ENCODE assay signal across 9 mouse cellular contexts in the genomic region with DNA sequence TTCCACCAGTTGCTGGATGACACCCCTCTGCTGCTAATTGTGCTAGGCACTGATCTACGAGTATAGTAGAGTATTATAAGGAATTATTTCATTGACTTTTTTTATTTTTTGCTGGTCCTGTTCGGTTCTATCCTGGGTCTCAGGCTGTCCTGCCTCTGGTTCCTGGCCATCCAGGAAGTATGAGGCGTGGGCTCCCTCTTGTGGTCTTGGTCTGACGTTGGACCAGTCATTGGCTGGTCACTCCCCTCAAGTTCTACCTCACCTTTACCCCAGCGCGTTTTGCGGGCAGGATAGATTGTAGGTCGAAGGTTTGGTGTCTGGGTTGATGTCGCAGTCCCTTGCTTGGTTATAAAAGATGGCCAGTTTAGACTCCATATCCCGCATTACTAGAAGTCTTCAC. TPM values are rescaled to one million over a fixed set of nuclear protein-coding genes. Genes with fewer than 3 reads are reported as not detected.
DNase-seq lines count a peak whose midpoint lies in the region; ATAC-seq and TF ChIP-seq lines count a peak whose summit lies in the region.
"Had no signal": no experiment of that assay in that cellular context is flagged by ENCODE, and none has a peak within 500 bp of the region (broad histone marks: within the 10 kb centered on the region; RNA-seq: fewer than 3 reads in every experiment).

No protein-coding gene starts in this region.

- ATAC-seq in Patski = peak; percentile 82
- peak; percentile 62 for ATAC-seq in granulocyte monocyte progenitor cell, adult 5-6 weeks (replicated peaks; ENCODE audit: poor library complexity, severe bottlenecking)
- ATAC-seq in hindbrain, embryonic 16.5 days = no peak

- no peaks in the 10 kb centered on the region for H3K4me1 ChIP-seq in hindbrain, embryonic 16.5 days (ENCODE audit: control insufficient read depth, insufficient read depth, low read depth, low read length)
- H3K4me1 ChIP-seq: heart, embryonic 13.5 days; megakaryocyte, embryonic 14.5 days had no signal

- peak; percentile 22 for TF ChIP-seq CTCF in left cerebral cortex, adult 2 months (IDR thresholded peaks at IDR 0.05)
- peak; percentile 70 for TF ChIP-seq CTCF in Patski (IDR thresholded peaks at IDR 0.05)

- no peaks in the 10 kb centered on the region for H3K9me3 ChIP-seq in hindbrain, embryonic 16.5 days (ENCODE audit: control insufficient read depth, low read length)
- H3K9me3 ChIP-seq: heart, embryonic 13.5 days; megakaryocyte, embryonic 14.5 days had no signal

- intact Hi-C loops in left cerebral cortex, adult 2 months (cut with DNase I) = no loop called here
- intact Hi-C loops in left cerebral cortex, postnatal 14 days (cut with DNase I) = loop anchor here (10.0 kb wide), 1 partner anchor 1013 kb away; no protein-coding TSS in a partner anchor
- intact Hi-C loops in left cerebral cortex, postnatal 25 days (cut with DNase I) = no loop called here

- no peak overlapping the region for H3K27ac ChIP-seq in left cerebral cortex, adult 2 months
- no peak overlapping the region for H3K27ac ChIP-seq in hindbrain, embryonic 16.5 days (ENCODE audit: low read depth, low read length)
- H3K27ac ChIP-seq: heart, embryonic 13.5 days had no signal

- in situ Hi-C loops in Patski (cut with MboI; ENCODE audit: low pct_unique_long_range_greater_than_20kb) = no loop called here

- 32% methylated on average over 10 of the region's 10 CpGs for WGBS in hindbrain, embryonic 16.5 days

- CTCF ChIA-PET in Patski (lab: Charles Lee) = no interaction called here

- no peak overlapping the region for H3K9ac ChIP-seq in hindbrain, embryonic 16.5 days (ENCODE audit: low read depth, low read length)
- H3K9ac ChIP-seq: heart, embryonic 13.5 days had no signal

- H3K4me2 ChIP-seq in hindbrain, embryonic 16.5 days (ENCODE audit: low read length) = no peak overlapping the region
- H3K4me2 ChIP-seq: heart, embryonic 13.5 days had no signal

- no peak overlapping the region for H3K4me3 ChIP-seq in left cerebral cortex, adult 2 months
- no peak overlapping the region for H3K4me3 ChIP-seq in hindbrain, embryonic 16.5 days (ENCODE audit: low read length)
- H3K4me3 ChIP-seq: heart, embryonic 13.5 days; megakaryocyte, embryonic 14.5 days had no signal

- no peaks in the 10 kb centered on the region for H3K36me3 ChIP-seq in hindbrain, embryonic 16.5 days (ENCODE audit: control insufficient read depth, insufficient read depth, low read length)
- H3K36me3 ChIP-seq: heart, embryonic 13.5 days had no signal

- no peak for DNase-seq in left cerebral cortex, adult 2 months (ENCODE audit: extremely low spot score in 1 of 2, low spot score in 2 of 2)
- no peak for DNase-seq in left cerebral cortex, postnatal 14 days (ENCODE audit: low spot score in 2 of 2)
- no peak for DNase-seq in Patski (ENCODE audit: low read depth, low spot score)
- peak; percentile 8 for DNase-seq in mesoderm, embryonic 11.5 days (ENCODE audit: low read depth, low spot score)
- no peak for DNase-seq in left cerebral cortex, postnatal 25 days (ENCODE audit: low spot score in 2 of 2)

- POLR2A ChIA-PET in Patski (lab: Charles Lee) = no interaction called here

- peaks cover 45% of the 10 kb centered on the region for H3K27me3 ChIP-seq in Patski
- H3K27me3 ChIP-seq in hindbrain, embryonic 16.5 days (replicated peaks; ENCODE audit: control insufficient read depth, insufficient read depth, low read length) = peaks cover 7% of the 10 kb centered on the region

RNA-seq across cellular contexts. Expression of gene Rlim, which starts 10.6 kb away (rescaled TPM):
- total RNA-seq in left cerebral cortex, adult 2 months (2021) = 10 to 100 TPM; 45.9 to 50.9 TPM
- total RNA-seq in left cerebral cortex, postnatal 14 days (2021) = 10 to 100 TPM; 44.0 to 44.5 TPM
- 34.0 TPM for polyA plus RNA-seq in Patski (2021)
- 43.0 and 49.3 TPM in 2 replicates for total RNA-seq in granulocyte monocyte progenitor cell, adult 5-6 weeks (2014; fragmentation: Nextera tagmentation)
- 100 and 111 TPM in 2 replicates for total RNA-seq in granulocyte monocyte progenitor cell, adult 5-6 weeks (2017)
- 10 to 100 TPM; 46.8 to 53.5 TPM for total RNA-seq in left cerebral cortex, postnatal 25 days (2021)
- 20.2 and 23.9 TPM in 2 replicates for polyA plus RNA-seq in hindbrain, embryonic 16.5 days (2015; fragmentation: Nextera tagmentation; extraction: Ambion mirVana)
